Mouse (Mus musculus) CH12.LX (cell line): ENCODE data around the gene Zfp459. TPM values are rescaled to one million over a fixed set of nuclear protein-coding genes. Genes with fewer than 3 reads are reported as not detected.
"Not testable (repeated sequence)": the region's sequence is repeated elsewhere in the genome, so short reads cannot be mapped to it uniquely, and the experiment has no call there.

Experiments
- DNase-seq: peaks from one replicate; pipeline ENCODE4 v3.0.0-alpha.2; 2013; ENCODE audit errors: extremely low read depth
- H3K27ac ChIP-seq: 2 replicates; pipeline ENCODE4 v1.5.1; 2012; ENCODE audit warnings: low read depth, mild to moderate bottlenecking, control low read depth, moderate library complexity; ENCODE audit not compliant: insufficient read depth
- H3K27me3 ChIP-seq: replicated peaks from 2 replicates; pipeline ENCODE3; 2012; ENCODE audit warnings: inconsistent platforms
- H3K36me3 ChIP-seq, 2 experiments: replicated peaks in 1 of 2; 2 replicates each; pipeline versions ENCODE3 to v1.6.1; 2012; ENCODE audit warnings: inconsistent platforms in 1 of 2, low read length in 1 of 2, mild to moderate bottlenecking in 1 of 2, mixed read lengths in 1 of 2, moderate library complexity in 1 of 2; ENCODE audit not compliant: control insufficient read depth in 1 of 2, insufficient read depth in 1 of 2
- H3K4me1 ChIP-seq, 2 experiments: 2 replicates each; pipeline ENCODE4 v1.6.1; 2012; ENCODE audit warnings: inconsistent platforms in 1 of 2, moderate library complexity in 1 of 2; ENCODE audit not compliant: insufficient read depth in 2 of 2, control insufficient read depth in 1 of 2
- H3K4me2 ChIP-seq: 2 replicates; pipeline ENCODE4 v1.6.1; 2012; ENCODE audit warnings: low read depth, mild to moderate bottlenecking, control low read depth; ENCODE audit not compliant: poor library complexity, insufficient read depth, severe bottlenecking
- H3K4me3 ChIP-seq, 3 experiments: fragments of 150-350 bp in 1 of 3; sonication (generic) in 1 of 3; replicated peaks in 1 of 3; 2 replicates each; pipeline versions ENCODE3 to v1.5.1; 2011 to 2012; ENCODE audit warnings: low read depth in 2 of 3, low read length in 2 of 3, mild to moderate bottlenecking in 2 of 3, moderate library complexity in 2 of 3, control low read depth in 1 of 3, improper control_type of control experiment in 1 of 3, inconsistent platforms in 1 of 3, mixed read lengths in 1 of 3; ENCODE audit not compliant: poor library complexity in 1 of 3
- H3K79me2 ChIP-seq: replicated peaks from 2 replicates; pipeline ENCODE4 v1.6.1; 2012; ENCODE audit warnings: mild to moderate bottlenecking, moderate library complexity; ENCODE audit not compliant: control insufficient read depth, poor library complexity, insufficient read depth, severe bottlenecking; ENCODE audit errors: extremely low read depth
- H3K9ac ChIP-seq: 2 replicates; pipeline ENCODE4 v1.6.1; 2012; ENCODE audit warnings: low read depth, mild to moderate bottlenecking, control low read depth, moderate library complexity; ENCODE audit not compliant: insufficient read depth
- H3K9me3 ChIP-seq: replicated peaks from 2 replicates; pipeline ENCODE3; 2012; ENCODE audit warnings: low read length, inconsistent platforms, mixed read lengths
- BHLHE40 ChIP-seq: IDR thresholded peaks from 2 replicates; pipeline ENCODE4 v1.6.1; 2011; ENCODE audit warnings: mild to moderate bottlenecking, low read depth, low read length, improper control_type of control experiment
- CHD1 ChIP-seq: IDR thresholded peaks from 2 replicates; pipeline ENCODE4 v1.6.1; 2012; ENCODE audit warnings: low read depth, low read length, improper control_type of control experiment, inconsistent platforms
- CHD2 ChIP-seq: IDR thresholded peaks from 2 replicates; pipeline ENCODE4 v1.6.1; 2011; ENCODE audit warnings: low read length, improper control_type of control experiment
- E2F4 ChIP-seq: IDR thresholded peaks from 2 replicates; pipeline ENCODE4 v1.6.1; 2011; ENCODE audit warnings: low read depth, low read length, improper control_type of control experiment; ENCODE audit not compliant: insufficient replicate concordance
- ELF1 ChIP-seq: IDR thresholded peaks from 2 replicates; pipeline ENCODE4 v1.6.1; 2014; ENCODE audit warnings: low read depth, mild to moderate bottlenecking, inconsistent platforms, low read length, improper control_type of control experiment
- GABPA ChIP-seq: IDR thresholded peaks from 2 replicates; pipeline ENCODE4 v1.6.1; 2012; ENCODE audit warnings: low read depth, low read length, improper control_type of control experiment, inconsistent platforms; ENCODE audit not compliant: insufficient replicate concordance
- HCFC1 ChIP-seq: IDR thresholded peaks from 2 replicates; pipeline ENCODE4 v1.6.1; 2012; ENCODE audit warnings: low read depth, mild to moderate bottlenecking, inconsistent platforms, low read length, improper control_type of control experiment
- IRF4 ChIP-seq: IDR thresholded peaks from 2 replicates; pipeline ENCODE4 v1.6.1; 2014; ENCODE audit warnings: low read depth, mild to moderate bottlenecking, inconsistent platforms, low read length, improper control_type of control experiment
- JUND ChIP-seq: conservative IDR thresholded peaks from 2 replicates; pipeline ENCODE4 v1.6.1; 2011; ENCODE audit warnings: low read depth, low read length, improper control_type of control experiment
- KAT2A ChIP-seq: IDR thresholded peaks from 2 replicates; pipeline ENCODE4 v1.6.1; 2012; ENCODE audit warnings: low read length, improper control_type of control experiment, inconsistent platforms; ENCODE audit not compliant: insufficient replicate concordance
- MAFK ChIP-seq: IDR thresholded peaks from 2 replicates; pipeline ENCODE4 v1.6.1; 2011; ENCODE audit warnings: low read length, improper control_type of control experiment; ENCODE audit not compliant: insufficient replicate concordance
- MAX ChIP-seq: IDR thresholded peaks from 2 replicates; pipeline ENCODE4 v1.6.1; 2011; ENCODE audit warnings: low read length, improper control_type of control experiment
- MEF2A ChIP-seq: IDR thresholded peaks from 2 replicates; pipeline ENCODE4 v1.6.1; 2014; ENCODE audit warnings: low read depth, mild to moderate bottlenecking, inconsistent platforms, low read length, improper control_type of control experiment, borderline replicate concordance
- MXI1 ChIP-seq: IDR thresholded peaks from 2 replicates; pipeline ENCODE4 v1.6.1; 2011; ENCODE audit warnings: mild to moderate bottlenecking, low read depth, low read length, improper control_type of control experiment
- MYC ChIP-seq: IDR thresholded peaks from 2 replicates; pipeline ENCODE4 v1.6.1; 2011; ENCODE audit warnings: low read depth, mild to moderate bottlenecking, improper control_type of control experiment, low read length
- NELFE ChIP-seq: IDR thresholded peaks from 2 replicates; pipeline ENCODE4 v1.6.1; 2011; ENCODE audit warnings: low read depth, low read length, improper control_type of control experiment
- NRF1 ChIP-seq: IDR thresholded peaks from 2 replicates; pipeline ENCODE4 v1.6.1; 2014; ENCODE audit warnings: low read depth, mild to moderate bottlenecking, inconsistent platforms, low read length, improper control_type of control experiment, moderate library complexity
- POLR2A ChIP-seq: IDR thresholded peaks from 2 replicates; pipeline ENCODE4 v1.6.1; 2011; ENCODE audit warnings: low read depth, mild to moderate bottlenecking, improper control_type of control experiment, low read length
- POLR2AphosphoS2 ChIP-seq: IDR thresholded peaks from 2 replicates; pipeline ENCODE4 v1.6.1; 2011; ENCODE audit warnings: low read depth, low read length, improper control_type of control experiment
- RCOR1 ChIP-seq: conservative IDR thresholded peaks from 2 replicates; pipeline ENCODE4 v1.6.1; 2012; ENCODE audit warnings: low read depth, mild to moderate bottlenecking, inconsistent platforms, low read length, improper control_type of control experiment
- SIN3A ChIP-seq: IDR thresholded peaks from 2 replicates; pipeline ENCODE4 v1.6.1; 2012; ENCODE audit warnings: low read length, improper control_type of control experiment, inconsistent platforms
- TBP ChIP-seq: conservative IDR thresholded peaks from 2 replicates; pipeline ENCODE4 v1.6.1; 2011; ENCODE audit warnings: low read depth, low read length, improper control_type of control experiment
- TCF12 ChIP-seq: IDR thresholded peaks from 2 replicates; pipeline ENCODE4 v1.6.1; 2014; ENCODE audit warnings: low read depth, mild to moderate bottlenecking, inconsistent platforms, low read length, improper control_type of control experiment
- ZMIZ1 ChIP-seq: IDR thresholded peaks from 2 replicates; pipeline ENCODE4 v1.6.1; 2012; ENCODE audit warnings: low read depth, mild to moderate bottlenecking, inconsistent platforms, low read length, improper control_type of control experiment
- dilution Hi-C: fragments of 300-500 bp; cut with MboI; formaldehyde crosslinking; loops from 2 replicates; pipeline ENCODE4 v1.14.3; 2020; ENCODE audit warnings: low sequenced_read_pairs; ENCODE audit not compliant: extremely low pct_unique_long_range_greater_than_20kb, extremely low pct_ligation_motif_present
- in situ Hi-C: fragments of 300-500 bp; cut with MboI; formaldehyde crosslinking; loops from 3 replicates; pipeline ENCODE4 v1.14.3; 2019; ENCODE audit warnings: low sequenced_read_pairs, low pct_ligation_motif_present, low pct_unique_long_range_greater_than_20kb, mixed read lengths
- polyA plus RNA-seq: library from polyadenylated mRNA; unstranded; fragments of >175 nt; gene quantifications from 2 replicates; pipeline ENCODE4 v1.2.1, GENCODE M21; 2012; ENCODE audit warnings: low read depth; ENCODE audit not compliant: insufficient read length
- total RNA-seq, 2 experiments: library from RNA; depleted of rRNA; stranded (reverse); fragments of 300-350 nt in 1 of 2; fragments of >200 nt in 1 of 2; gene quantifications; 2 replicates each; pipeline ENCODE4 v1.2.3; 2012 to 2014

Gene Zfp459
- total and polyA plus RNA-seq, 3 experiments: 0.12 to 0.47 TPM; not detected in 1

- H3K79me2 ChIP-seq, H3K27me3 ChIP-seq, dilution Hi-C loops, H3K9me3 ChIP-seq, H3K4me1 ChIP-seq, in situ Hi-C loops: not testable (repeated sequence)
- peak; percentile 88 for DNase-seq
- peak within 1 kb of the TSS; percentile 73 for H3K27ac ChIP-seq
- peaks cover 8 to 16% of the 10 kb centered on the region in 2 experiments for H3K36me3 ChIP-seq
- peak within 1 kb of the TSS; percentile 90 for H3K4me2 ChIP-seq
- TF ChIP-seq CHD2: peak; percentile 49; the same call in 1 of the 2 replicates
- peak; percentile 98 for TF ChIP-seq CHD1
- 0 out of 2 replicates have a peak, but pooled peaks have one; percentile 36 for TF ChIP-seq BHLHE40
- peak; percentile 51; the same call in 1 of the 2 replicates for TF ChIP-seq POLR2AphosphoS2
- 0 out of 2 replicates have a peak, but pooled peaks have one; percentile 27 for TF ChIP-seq JUND
- TF ChIP-seq MEF2A: peak; percentile 42; the same call in 1 of the 2 replicates
- peak; percentile 67 for TF ChIP-seq MXI1
- peak; percentile 87; the same call in 1 of the 2 replicates for TF ChIP-seq KAT2A
- peak; percentile 41; the same call in 1 of the 2 replicates for TF ChIP-seq E2F4
- 0 out of 2 replicates have a peak, but pooled peaks have one; percentile 33 for TF ChIP-seq NRF1
- TF ChIP-seq SIN3A: peak; percentile 88
- TF ChIP-seq GABPA: peak; percentile 21; the same call in 1 of the 2 replicates
- 0 out of 2 replicates have a peak, but pooled peaks have one; percentile 34 for TF ChIP-seq RCOR1
- 0 out of 2 replicates have a peak, but pooled peaks have one; percentile 37 for TF ChIP-seq MAX
- TF ChIP-seq ELF1: peak; percentile 90
- TF ChIP-seq MAFK: peak; percentile 38; the same call in 1 of the 2 replicates
- peak; percentile 94 for TF ChIP-seq HCFC1
- TF ChIP-seq NELFE: peak; percentile 82
- peak; percentile 83 for TF ChIP-seq TCF12
- peak; percentile 75 for TF ChIP-seq POLR2A
- TF ChIP-seq ZMIZ1: peak; percentile 71
- TF ChIP-seq IRF4: peak; percentile 84
- TF ChIP-seq TBP: peak; percentile 74; the same call in 1 of the 2 replicates
- peak; percentile 62; the same call in 1 of the 2 replicates for TF ChIP-seq MYC
- peak within 1 kb of the TSS; percentile 63 to 90 (median 90) for H3K4me3 ChIP-seq
- H3K9ac ChIP-seq: peak within 1 kb of the TSS; percentile 86
These were observed 45.9 kb downstream of the Zfp459 start, which contains the start of the genes Gm28041 and Zfp456 for GRCm38 (mm10) chr13:67375050-67375911. TSS of gene Gm28041 (minus strand) at chr13:67375733. TSS of gene Zfp456 (minus strand) at chr13:67375810.
